Mouse (Mus musculus): ENCODE data around the gene Rchy1. TPM values are rescaled to one million over a fixed set of nuclear protein-coding genes. Genes with fewer than 3 reads are reported as not detected.
"Not testable (repeated sequence)": the region's sequence is repeated elsewhere in the genome, so short reads cannot be mapped to it uniquely, and the experiment has no call there.

Gene Rchy1
- total RNA-seq, 2 experiments from 2014 or later = 80.1 to 137 TPM

- peak; percentile 28 for ATAC-seq (ENCODE audit: poor library complexity, severe bottlenecking)
Observed at GRCm38 (mm10) chr5:91961370-91961769, 1.5 kb downstream of the Rchy1 start.

- peak; percentile 20 for ATAC-seq (ENCODE audit: poor library complexity, severe bottlenecking)
Observed at GRCm38 (mm10) chr5:91960606-91961254, 2.1 kb downstream of the Rchy1 start.

- ATAC-seq (ENCODE audit: poor library complexity, severe bottlenecking) = no peak
Observed at GRCm38 (mm10) chr5:91959986-91960385, 2.9 kb downstream of the Rchy1 start.

GRCm38 (mm10) chr5:91959096-91959495, 3.8 kb downstream of the Rchy1 start:
- ATAC-seq (ENCODE audit: poor library complexity, severe bottlenecking) = no peak

- no peak for ATAC-seq (ENCODE audit: poor library complexity, severe bottlenecking)
Observed at GRCm38 (mm10) chr5:91956991-91957760, 5.7 kb downstream of the Rchy1 start.

GRCm38 (mm10) chr5:91951404-91951803, 11.5 kb downstream of the Rchy1 start:
- no peak for ATAC-seq (ENCODE audit: poor library complexity, severe bottlenecking)

GRCm38 (mm10) chr5:91949441-91949840, 13.4 kb downstream of the Rchy1 start:
- no peak for ATAC-seq (ENCODE audit: poor library complexity, severe bottlenecking)

- ATAC-seq (ENCODE audit: poor library complexity, severe bottlenecking) = peak; percentile 67
Observed at GRCm38 (mm10) chr5:91947008-91947407, 15.9 kb downstream of the Rchy1 start.

- ATAC-seq (ENCODE audit: poor library complexity, severe bottlenecking) = not testable (repeated sequence)
Observed at GRCm38 (mm10) chr5:91945609-91946008, 17.3 kb downstream of the Rchy1 start.

GRCm38 (mm10) chr5:91913231-91913630, 49.6 kb downstream of the Rchy1 start:
- no peak for ATAC-seq (ENCODE audit: poor library complexity, severe bottlenecking)

- ATAC-seq (ENCODE audit: poor library complexity, severe bottlenecking) = no peak
Observed at GRCm38 (mm10) chr5:91911384-91912106, 51.3 kb downstream of the Rchy1 start.

- no peak for ATAC-seq (ENCODE audit: poor library complexity, severe bottlenecking)
Observed at GRCm38 (mm10) chr5:91910616-91911015, 52.3 kb downstream of the Rchy1 start.

- no peak for ATAC-seq (ENCODE audit: poor library complexity, severe bottlenecking)
Observed at GRCm38 (mm10) chr5:91909010-91909620, 53.8 kb downstream of the Rchy1 start.

Other genes with a start within 250 kb of the Rchy1 start
- gene Odaph, start 24.4 kb upstream of the Rchy1 start, total RNA-seq (2015) = not detected in 2 replicates
- gene Odaph, start 24.4 kb upstream of the Rchy1 start, total RNA-seq (2017) = not detected in 2 replicates
- gene Cdkl2, start 80.8 kb upstream of the Rchy1 start, total RNA-seq (2015) = 0.84 TPM in 1 of 2 replicates, not detected in the other
- 0.20 and 0.95 TPM in 2 replicates for gene Cdkl2, start 80.8 kb upstream of the Rchy1 start, total RNA-seq (2017)
- 79.8 and 83.1 TPM in 2 replicates for gene G3bp2, start 120.7 kb upstream of the Rchy1 start, total RNA-seq (2015)
- gene G3bp2, start 120.7 kb upstream of the Rchy1 start, total RNA-seq (2017) = 107 and 112 TPM in 2 replicates
- gene Uso1, start 174.9 kb upstream of the Rchy1 start, total RNA-seq (2015) = 55.8 and 56.5 TPM in 2 replicates
- gene Uso1, start 174.9 kb upstream of the Rchy1 start, total RNA-seq (2017) = 20.9 and 29.7 TPM in 2 replicates

Data from megakaryocyte, adult 5-6 weeks (primary cell).